In the genomic region with DNA sequence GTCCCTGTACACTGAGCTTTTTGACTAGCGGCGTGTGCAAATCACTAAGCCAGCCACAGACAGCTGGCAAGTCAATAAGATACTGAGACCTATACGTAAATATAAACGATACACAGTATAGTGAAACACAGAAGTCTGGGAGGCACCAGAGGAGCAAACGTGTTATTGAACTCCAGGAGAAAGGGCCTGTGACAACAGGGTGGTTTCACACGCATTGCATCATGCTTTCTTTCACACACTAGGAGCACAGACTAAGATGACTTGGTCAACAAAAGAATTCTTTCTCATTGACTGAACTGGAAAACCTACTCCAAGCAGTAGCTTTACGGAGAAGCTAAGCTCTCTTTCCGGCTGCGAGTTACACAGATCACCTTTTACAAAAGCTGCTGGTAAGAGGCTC, we compare ENCODE assay signal across 23 mouse cellular contexts. TPM values are rescaled to one million over a fixed set of nuclear protein-coding genes. Genes with fewer than 3 reads are reported as not detected.
DNase-seq lines count a peak whose midpoint lies in the region; ATAC-seq and TF ChIP-seq lines count a peak whose summit lies in the region.
"Had no signal": no experiment of that assay in that cellular context is flagged by ENCODE, and none has a peak within 500 bp of the region (broad histone marks: within the 10 kb centered on the region; RNA-seq: fewer than 3 reads in every experiment).

No protein-coding gene starts in this region.

- no peaks in the 10 kb centered on the region for H3K9me3 ChIP-seq in liver, embryonic 12.5 days (replicated peaks)
- H3K9me3 ChIP-seq in forebrain, embryonic 16.5 days (ENCODE audit: control insufficient read depth, low read length), result no peaks in the 10 kb centered on the region
- H3K9me3 ChIP-seq: embryonic facial prominence, embryonic 15.5 days; forebrain, embryonic 10.5 days; heart, embryonic 13.5 days; hindbrain, embryonic 13.5 days; limb, embryonic 10.5 days had no signal

- H3K9ac ChIP-seq in liver, embryonic 12.5 days, result no peak overlapping the region
- H3K9ac ChIP-seq in forebrain, embryonic 16.5 days (replicated peaks; ENCODE audit: low read depth, low read length), result no peak overlapping the region
- H3K9ac ChIP-seq: embryonic facial prominence, embryonic 15.5 days; heart, embryonic 13.5 days; hindbrain, embryonic 13.5 days; liver, embryonic 14.5 days had no signal

- 0 out of 2 replicates have a peak overlapping the region, but pooled peaks have one; percentile 2 for H3K27ac ChIP-seq in liver, embryonic 12.5 days
- no peak overlapping the region for H3K27ac ChIP-seq in forebrain, embryonic 16.5 days (ENCODE audit: low read length)
- H3K27ac ChIP-seq: embryonic facial prominence, embryonic 15.5 days; forebrain, embryonic 10.5 days; gastrocnemius, adult 2 months; heart, embryonic 13.5 days; hindbrain, embryonic 13.5 days; left cerebral cortex, adult 2 months; limb, embryonic 10.5 days; liver, embryonic 14.5 days had no signal

- no peak overlapping the region for H3K4me3 ChIP-seq in liver, embryonic 12.5 days
- H3K4me3 ChIP-seq in myocyte, result no peak overlapping the region
- no peak overlapping the region for H3K4me3 ChIP-seq in forebrain, embryonic 16.5 days (replicated peaks; ENCODE audit: low read length)
- H3K4me3 ChIP-seq: embryonic facial prominence, embryonic 15.5 days; forebrain, embryonic 10.5 days; gastrocnemius, adult 2 months; heart, embryonic 13.5 days; hindbrain, embryonic 13.5 days; left cerebral cortex, adult 2 months; limb, embryonic 10.5 days had no signal

- no peak overlapping the region for H3K4me2 ChIP-seq in liver, embryonic 12.5 days
- H3K4me2 ChIP-seq in myocyte (ENCODE audit: low read depth), result peak overlapping the region; percentile 30
- H3K4me2 ChIP-seq in forebrain, embryonic 16.5 days (ENCODE audit: low read length), result no peak overlapping the region
- H3K4me2 ChIP-seq: embryonic facial prominence, embryonic 15.5 days; heart, embryonic 13.5 days; hindbrain, embryonic 13.5 days had no signal

- TF ChIP-seq POLR2A in myocyte (IDR thresholded peaks at IDR 0.05; ENCODE audit: insufficient read length, low read depth), result no peak

- H3K27me3 ChIP-seq in liver, embryonic 12.5 days (replicated peaks), result no peaks in the 10 kb centered on the region
- no peaks in the 10 kb centered on the region for H3K27me3 ChIP-seq in myocyte (ENCODE audit: control insufficient read depth, insufficient read depth, insufficient read length)
- no peaks in the 10 kb centered on the region for H3K27me3 ChIP-seq in forebrain, embryonic 16.5 days (replicated peaks; ENCODE audit: control insufficient read depth, insufficient read depth, low read length)
- H3K27me3 ChIP-seq: embryonic facial prominence, embryonic 15.5 days; heart, embryonic 13.5 days; hindbrain, embryonic 13.5 days had no signal

- H3K4me1 ChIP-seq in liver, embryonic 12.5 days, result peaks cover 41% of the 10 kb centered on the region
- H3K4me1 ChIP-seq in forebrain, embryonic 16.5 days (replicated peaks; ENCODE audit: control insufficient read depth, insufficient read depth, low read length), result peaks cover 14% of the 10 kb centered on the region

- no peak for ATAC-seq in liver, embryonic 12.5 days
- ATAC-seq in forebrain, embryonic 16.5 days, result no peak
- ATAC-seq: midbrain, embryonic 16.5 days had no signal

- H3K79me2 ChIP-seq in myocyte (ENCODE audit: control insufficient read depth, insufficient read depth), result peaks cover 28% of the 10 kb centered on the region

- H3ac ChIP-seq in myocyte (ENCODE audit: control insufficient read depth, insufficient read length), result no peak overlapping the region

- WGBS in liver, embryonic 12.5 days (ENCODE audit: insufficient replicate concordance), result 86% methylated on average over 9 of the region's 9 CpGs
- WGBS in forebrain, embryonic 16.5 days, result 72% methylated on average over 9 of the region's 9 CpGs

- DNase-seq in liver (no peak), 416B (ENCODE audit: low read depth) (peak; percentile 27), NIH3T3 (ENCODE audit: low read depth) (peak; percentile 31)
- no peak for DNase-seq in layer of hippocampus, adult 9-10 months (ENCODE audit: low spot score)
- DNase-seq: adrenal gland, postnatal 25 days; cerebellum, adult 11-12 months; cerebellum, postnatal 14 days; gastrocnemius, adult 2 months; heart, adult 11 months; kidney, adult 8-10 months; kidney, postnatal 14 days; thymus, postnatal 36 days had no signal

- H3K36me3 ChIP-seq in liver, embryonic 12.5 days, result peaks cover 32% of the 10 kb centered on the region
- peaks cover 17% of the 10 kb centered on the region for H3K36me3 ChIP-seq in myocyte (ENCODE audit: control insufficient read depth, insufficient read depth)
- H3K36me3 ChIP-seq in forebrain, embryonic 16.5 days (ENCODE audit: control insufficient read depth, insufficient read depth), result peaks cover 12% of the 10 kb centered on the region

TF ChIP-seq in myocyte, 11 proteins besides CTCF, POLR2A, EP300 and RAD21:
- peak; percentile 97 for TF ChIP-seq CEBPB (IDR thresholded peaks at IDR 0.05; ENCODE audit: insufficient read depth, poor library complexity, severe bottlenecking)
- TF ChIP-seq USF1 (IDR thresholded peaks at IDR 0.05; ENCODE audit: low read depth), result no peak

RNA-seq across cellular contexts. Expression of a gene that starts 3.6 kb away (rescaled TPM):
- polyA plus RNA-seq in liver, embryonic 12.5 days (2016; fragmentation: Nextera tagmentation; extraction: Ambion mirVana), result 38.4 and 39.5 TPM in 2 replicates
- 54.2 TPM for polyA plus RNA-seq in myocyte (2012; fragmentation: generic; extraction: Trizol)
- 109 and 126 TPM in 2 replicates for polyA plus RNA-seq in forebrain, embryonic 16.5 days (2015; fragmentation: Nextera tagmentation; extraction: Ambion mirVana)

RNA-seq across cellular contexts. Expression of a gene that starts 57.2 kb away (rescaled TPM):
- 35.7 and 37.9 TPM in 2 replicates for polyA plus RNA-seq in liver, embryonic 12.5 days (2016; fragmentation: Nextera tagmentation; extraction: Ambion mirVana)
- polyA plus RNA-seq in myocyte (2012; fragmentation: generic; extraction: Trizol), result 12.3 TPM
- polyA plus RNA-seq in forebrain, embryonic 16.5 days (2015; fragmentation: Nextera tagmentation; extraction: Ambion mirVana), result 4.7 and 6.4 TPM in 2 replicates

Comparison
In these comparisons a context has a peak if more than half of its experiments do, and no peak if none do; other contexts are left out.
1. DNase-seq: peak in 416B (single experiment) and NIH3T3 (single experiment); none in liver (single experiment) and layer of hippocampus, adult 9-10 months (single experiment).